Mouse (Mus musculus): Measurements from ENCODE around the gene Olfr859. TPM values are rescaled to one million over a fixed set of nuclear protein-coding genes. Genes with fewer than 3 reads are reported as not detected.
"Not testable (repeated sequence)": the region's sequence is repeated elsewhere in the genome, so short reads cannot be mapped to it uniquely, and the experiment has no call there.

The Olfr859 gene
- total RNA-seq (2021) = not detected
- long read RNA-seq, experiment 1 = 0 reads
- long read RNA-seq, experiment 2 = 0 reads

- intact Hi-C loops (cut with DNase I); DNase-seq: not testable (repeated sequence)
Measured at GRCm38 (mm10) chr9:19804606-19805005, at the start of gene Olfr859. Gene Olfr859 (plus strand): TSS chr9:19804906.

DNA sequence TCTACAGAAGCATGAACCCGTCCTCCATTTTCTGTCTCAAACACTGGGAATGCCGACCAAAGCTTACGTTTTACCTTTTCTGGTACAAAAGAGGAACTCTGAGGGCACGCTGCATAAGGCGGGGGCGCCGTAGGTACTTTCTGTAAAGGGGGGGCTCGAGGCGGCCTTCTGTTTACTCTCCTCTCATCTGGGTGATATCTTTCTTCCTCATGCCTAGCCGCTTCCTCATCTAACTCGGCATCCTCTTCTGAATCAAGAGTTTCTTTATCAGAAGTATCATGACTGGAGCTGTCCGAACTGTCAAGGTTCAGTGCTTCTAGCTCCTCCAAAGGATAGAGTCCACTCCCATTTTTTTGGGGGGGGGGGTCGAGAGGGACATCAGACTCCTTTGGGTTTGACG lies 35.6 kb upstream of the Olfr859 start:
- no peak for DNase-seq
- intact Hi-C loops (cut with DNase I) = no loop called here

DNA sequence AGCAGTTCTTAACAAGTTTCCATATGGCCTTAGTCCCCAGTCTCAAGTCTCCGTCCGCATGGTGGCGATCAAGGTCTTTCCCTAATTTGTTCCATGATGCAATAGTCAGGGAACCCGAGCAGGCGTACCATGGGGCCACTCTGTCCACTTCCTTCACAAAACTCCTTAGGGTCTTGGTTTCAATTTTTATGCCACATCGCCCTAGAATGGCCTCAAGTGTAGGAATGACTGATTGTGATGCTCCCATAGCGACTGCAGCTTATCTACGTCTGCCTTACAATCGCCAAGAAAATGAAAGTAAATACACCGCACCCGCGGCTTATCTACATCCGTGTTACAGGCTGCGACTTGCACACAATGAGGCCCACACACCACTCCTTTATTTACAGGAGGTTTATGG lies 35.0 kb upstream of the Olfr859 start:
- DNase-seq = no peak
- intact Hi-C loops (cut with DNase I) = no loop called here

DNA sequence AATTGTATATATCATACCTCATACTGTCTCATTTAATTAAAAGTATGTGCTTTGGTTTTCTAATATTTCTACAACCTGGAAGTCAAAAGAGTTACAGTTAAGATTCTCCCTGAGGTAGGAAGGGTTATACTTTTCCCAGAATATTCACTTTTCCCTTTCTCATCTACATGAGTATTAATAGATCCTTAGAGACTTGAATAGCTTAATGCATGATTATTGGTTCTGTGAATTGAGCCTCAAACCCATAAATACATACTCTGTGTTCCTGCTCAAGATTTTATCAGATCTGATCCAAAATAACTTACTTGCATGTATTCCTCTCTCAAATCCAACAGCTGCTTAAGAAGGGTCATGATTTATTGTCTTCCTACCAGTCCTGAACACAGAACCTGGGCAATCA lies 24.7 kb upstream of the Olfr859 start, which contains the start of gene Olfr58:
Olfr58 (plus strand) TSS at position 301 of the 400 bp plus-strand sequence.
- DNase-seq = no peak
- intact Hi-C loops (cut with DNase I) = no loop called here

- DNase-seq = no peak
- intact Hi-C loops (cut with DNase I) = no loop called here
Measured at GRCm38 (mm10) chr9:19803000-19803399, 1.7 kb upstream of the Olfr859 start.

- no peak for DNase-seq
- intact Hi-C loops (cut with DNase I) = no loop called here
Measured at GRCm38 (mm10) chr9:19849647-19850046, 44.9 kb downstream of the Olfr859 start, which contains the start of gene Olfr860. Gene Olfr860 (minus strand): TSS chr9:19849747.

Other genes with a start within 250 kb of the Olfr859 start
- gene Olfr854, start 237.5 kb upstream of the Olfr859 start, total RNA-seq (2021) = not detected
- gene Olfr855, start 222.3 kb upstream of the Olfr859 start, total RNA-seq (2021) = not detected
- 10 to 100 TPM; 12.6 to 13.3 TPM for gene Zfp317, start 182.8 kb upstream of the Olfr859 start, total RNA-seq (2021)
- not detected for gene Olfr857, start 95.5 kb upstream of the Olfr859 start, total RNA-seq (2021)
- not detected for gene Olfr58, start 24.6 kb upstream of the Olfr859 start, total RNA-seq (2021)
- not detected for gene Olfr860, start 44.8 kb downstream of the Olfr859 start, total RNA-seq (2021)
- not detected for gene Olfr862, start 83.1 kb downstream of the Olfr859 start, total RNA-seq (2021)
- gene Olfr77, start 112.0 kb downstream of the Olfr859 start, total RNA-seq (2021) = not detected
- not detected for gene Olfr866, start 223.1 kb downstream of the Olfr859 start, total RNA-seq (2021)